Mouse (Mus musculus) adipose tissue, adult 10 weeks (tissue): ENCODE measurements around the gene Vmn1r7. TPM values are rescaled to one million over a fixed set of nuclear protein-coding genes. Genes with fewer than 3 reads are reported as not detected.

Experiments
- polyA plus RNA-seq: library from polyadenylated mRNA; stranded (reverse); fragments of 350-450 nt; fragmentation: Illumina TruSeq; extraction: RNeasy Lipid Tissue Mini Kit (QIAGEN cat#74804); gene quantifications from one replicate; pipeline ENCODE4 v1.2.3, GENCODE M21; 2014; ENCODE audit warnings: low read depth, low replicate concordance

The Vmn1r7 gene
- not detected for polyA plus RNA-seq

DNA sequence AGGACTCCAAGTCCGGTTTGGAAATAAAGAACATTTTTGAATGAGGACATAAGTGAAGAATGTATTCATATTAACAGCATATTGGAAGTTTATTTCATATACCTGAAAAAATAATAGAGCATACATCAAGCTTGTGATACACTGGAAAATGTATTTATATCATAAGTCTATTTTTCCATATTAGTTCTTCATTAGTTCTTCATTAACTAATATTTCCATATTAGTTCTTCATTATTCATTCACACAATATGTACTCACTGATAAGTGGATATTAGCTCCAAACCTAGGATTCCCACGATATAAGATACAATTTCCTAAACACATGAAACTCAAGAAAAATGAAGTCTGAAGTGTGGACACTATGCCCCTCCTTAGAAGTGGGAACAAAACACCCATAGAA lies at the start of gene Vmn1r7:
Gene Vmn1r7 (minus strand): TSS at position 101 of the 400 bp plus-strand sequence.

DNA sequence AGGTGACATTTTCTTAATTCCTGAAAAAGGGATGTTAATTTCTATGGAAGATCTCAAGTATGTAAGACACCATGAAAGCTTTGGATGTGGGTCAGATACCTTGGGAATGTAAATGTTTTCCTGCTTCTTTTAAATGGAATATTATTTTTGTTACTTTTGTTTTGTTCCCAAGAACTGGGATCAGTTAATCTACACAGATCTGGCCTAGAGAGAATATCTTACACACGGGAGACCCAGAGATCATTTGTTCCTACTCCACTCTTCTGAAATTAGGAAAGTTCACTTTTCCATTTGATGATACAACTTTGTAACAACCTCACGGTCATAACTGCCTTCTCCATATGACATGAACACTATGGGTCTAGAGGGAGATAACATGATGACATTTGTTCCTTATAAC lies 41.4 kb upstream of the Vmn1r7 start, which contains the start of gene Vmn1r9:
Gene Vmn1r9 (plus strand): TSS at position 301 of the 400 bp plus-strand sequence.

DNA sequence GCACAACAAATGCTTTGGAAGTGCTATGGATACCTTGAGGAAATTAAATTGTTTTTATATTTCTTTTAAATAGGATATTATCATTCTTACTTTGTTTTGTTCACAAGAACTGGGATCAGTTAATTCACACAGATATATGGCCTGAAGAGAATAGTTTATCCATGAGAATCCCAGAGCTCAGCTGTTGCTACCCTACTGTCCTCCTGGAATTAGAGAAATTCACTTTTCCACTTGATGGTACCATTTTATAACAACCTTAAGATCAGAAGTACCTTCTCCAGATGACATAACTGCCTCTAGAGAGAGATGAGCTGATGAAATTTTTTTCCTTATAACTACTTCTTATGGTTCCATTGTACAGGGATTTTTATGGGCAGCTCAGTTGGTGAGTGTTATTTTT lies 6.9 kb upstream of the Vmn1r7 start, which contains the start of gene Vmn1r8:
Gene Vmn1r8 (plus strand): TSS at position 301 of the 400 bp plus-strand sequence.

DNA sequence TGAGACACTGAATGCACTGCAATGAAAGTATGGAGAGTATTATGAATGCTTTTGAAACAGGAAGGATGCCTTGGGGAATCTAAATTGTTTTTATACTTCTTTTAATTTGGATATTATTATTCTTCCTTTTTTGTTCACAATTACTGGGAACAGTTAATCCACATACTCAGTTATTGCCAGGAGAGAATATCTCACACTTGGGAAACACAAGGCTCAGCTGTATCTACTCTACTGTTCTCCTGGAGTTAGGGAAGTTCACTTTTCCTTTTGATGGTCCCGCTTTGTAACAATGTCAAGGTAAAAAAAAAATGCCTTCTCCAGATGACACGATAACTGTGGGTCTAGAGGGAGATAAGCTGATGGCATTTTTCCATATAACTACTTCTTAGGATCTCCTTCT lies 28.2 kb downstream of the Vmn1r7 start, which contains the start of gene Vmn1r6:
Gene Vmn1r6 (plus strand): TSS at position 301 of the 400 bp plus-strand sequence.

Other genes starting within 250 kb of the Vmn1r7 start
- 16.2 TPM for gene Kbtbd2, start 227.5 kb downstream of the Vmn1r7 start, polyA plus RNA-seq
- gene Fkbp9, start 193.3 kb downstream of the Vmn1r7 start, polyA plus RNA-seq, result 149 TPM
- gene Nt5c3, start 101.4 kb downstream of the Vmn1r7 start, polyA plus RNA-seq, result 20.8 TPM
- gene Vmn1r4, start 101.3 kb downstream of the Vmn1r7 start, polyA plus RNA-seq, result 0.46 TPM
- gene Vmn1r5, start 55.1 kb downstream of the Vmn1r7 start, polyA plus RNA-seq, result not detected
- not detected for gene Vmn1r6, start 28.1 kb downstream of the Vmn1r7 start, polyA plus RNA-seq
- gene Vmn1r8, start 7.0 kb upstream of the Vmn1r7 start, polyA plus RNA-seq, result not detected
- gene Vmn1r9, start 41.5 kb upstream of the Vmn1r7 start, polyA plus RNA-seq, result not detected
- gene Vmn1r10, start 84.1 kb upstream of the Vmn1r7 start, polyA plus RNA-seq, result not detected
- gene Vmn1r11, start 108.1 kb upstream of the Vmn1r7 start, polyA plus RNA-seq, result not detected
- not detected for gene Vmn1r12, start 131.6 kb upstream of the Vmn1r7 start, polyA plus RNA-seq
- gene Vmn1r13, start 178.0 kb upstream of the Vmn1r7 start, polyA plus RNA-seq, result not detected
- not detected for gene Vmn1r14, start 206.4 kb upstream of the Vmn1r7 start, polyA plus RNA-seq
- gene Vmn1r15, start 232.6 kb upstream of the Vmn1r7 start, polyA plus RNA-seq, result not detected